Mouse (Mus musculus) adrenal gland (tissue): ENCODE measurements around the gene Chd9.
"Not testable (repeated sequence)": the region's sequence is repeated elsewhere in the genome, so short reads cannot be mapped to it uniquely, and the experiment has no call there.

Source experiments
- intact Hi-C: fragments of 180-260 bp; cut with DNase I; formaldehyde crosslinking; loops from one replicate; pipeline ENCODE4 v1.15.1; 2025

The Chd9 gene

DNA sequence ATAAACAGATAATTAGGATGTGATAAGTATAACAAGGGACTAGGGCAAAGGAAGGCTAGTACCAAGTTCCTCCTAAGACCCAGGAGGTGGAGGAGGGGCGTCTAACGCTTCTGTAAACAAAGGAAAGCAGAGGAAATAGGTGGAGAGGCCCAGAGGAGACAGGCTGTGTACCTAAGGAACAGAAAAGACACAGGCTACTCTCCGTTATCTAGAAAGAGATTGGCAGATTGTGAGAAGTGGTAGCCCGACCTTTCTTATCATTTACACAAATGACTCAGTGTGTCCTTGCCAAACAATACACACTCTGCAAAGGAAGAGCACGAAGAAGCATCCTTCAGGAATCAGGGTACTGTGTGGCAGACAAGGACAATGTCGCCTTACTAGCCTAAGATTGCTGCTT lies 70.4 kb downstream of the Chd9 start:
- intact Hi-C loops = no loop called here

DNA sequence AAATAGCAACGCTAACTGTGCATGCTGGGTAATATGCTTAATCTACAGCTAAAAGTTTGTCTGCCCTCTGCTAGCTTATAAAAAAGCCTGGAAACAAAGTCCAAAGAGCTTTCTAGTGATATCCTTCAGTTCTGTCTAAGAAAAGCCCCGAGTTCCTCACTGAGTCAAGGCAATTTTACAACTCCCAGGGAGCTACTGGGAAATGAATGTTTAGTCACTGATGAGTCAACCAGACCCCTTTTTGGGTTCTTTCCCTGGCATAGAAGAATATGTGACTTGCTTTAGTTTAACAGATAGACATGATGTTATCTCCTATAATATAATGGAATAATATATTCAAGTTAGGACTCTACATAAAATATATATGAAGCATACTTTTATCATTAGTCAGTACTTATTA lies 73.8 kb downstream of the Chd9 start:
- intact Hi-C loops = no loop called here

DNA sequence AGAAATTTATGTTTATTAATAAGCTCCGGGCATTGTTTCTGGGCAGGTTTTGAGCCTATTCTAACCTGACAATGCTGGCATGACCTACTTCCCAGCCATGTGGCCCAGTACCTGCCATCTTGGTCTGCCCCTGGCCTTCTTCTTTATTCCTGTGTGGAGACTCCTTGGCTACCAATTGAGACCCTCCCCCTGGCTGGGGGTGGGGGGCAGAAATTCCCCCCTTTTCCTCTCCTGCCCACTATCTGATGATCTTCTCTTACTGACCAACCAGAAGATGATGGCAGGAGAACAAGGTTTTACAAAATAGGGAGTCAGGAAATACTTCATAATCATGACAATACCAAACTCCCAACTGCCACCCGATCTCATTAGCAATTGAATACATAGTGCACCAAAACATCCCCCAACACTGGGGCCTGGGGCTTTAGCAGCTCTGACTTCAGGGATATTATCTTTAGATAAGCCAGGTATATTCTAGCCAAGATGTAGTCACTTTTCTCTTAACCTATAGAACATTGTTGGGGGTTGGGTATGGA lies 76.1 kb downstream of the Chd9 start:
- intact Hi-C loops = no loop called here

GRCm38 (mm10) chr8:90906922-90907321 lies 78.8 kb downstream of the Chd9 start:
- intact Hi-C loops = loop anchor here (5.0 kb wide), 2 partner anchors 50 to 80 kb away; partner anchors contain the start of gene Chd9

DNA sequence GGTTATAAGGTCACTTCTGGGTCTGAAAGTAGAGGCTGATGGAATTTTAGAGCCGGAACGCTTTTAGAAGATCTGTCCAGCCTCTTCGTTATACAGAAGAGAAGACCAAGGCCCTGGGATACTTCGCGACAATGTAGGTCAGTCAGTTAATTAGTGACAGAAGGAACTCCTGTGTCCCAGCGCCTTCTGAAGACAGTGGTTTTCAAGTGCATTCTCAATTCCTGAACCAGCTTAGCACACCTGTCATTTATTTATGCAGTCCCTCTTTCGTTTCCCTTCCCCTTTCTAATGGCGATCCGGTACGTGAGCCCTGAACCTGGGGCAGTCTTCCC lies 79.3 kb downstream of the Chd9 start:
- intact Hi-C loops = loop anchor here (5.0 kb wide), 2 partner anchors 50 to 80 kb away; partner anchors contain the start of gene Chd9

GRCm38 (mm10) chr8:90907848-90908551 lies 79.8 kb downstream of the Chd9 start:
- intact Hi-C loops = loop anchor here (5.0 kb wide), 2 partner anchors 49 to 81 kb away; partner anchors contain the start of gene Chd9

GRCm38 (mm10) chr8:90908580-90909471 lies 80.7 kb downstream of the Chd9 start:
- intact Hi-C loops = loop anchor here (5.0 kb wide), 2 partner anchors 48 to 82 kb away; partner anchors contain the start of gene Chd9

- intact Hi-C loops = no loop called here
These were observed 95.2 kb downstream of the Chd9 start for GRCm38 (mm10) chr8:90923158-90923905.

GRCm38 (mm10) chr8:90928412-90928811 lies 100.3 kb downstream of the Chd9 start:
- intact Hi-C loops = no loop called here

- intact Hi-C loops = not testable (repeated sequence)
These were observed 102.0 kb downstream of the Chd9 start for GRCm38 (mm10) chr8:90930125-90930524.

GRCm38 (mm10) chr8:90932934-90933333 lies 104.8 kb downstream of the Chd9 start:
- intact Hi-C loops = no loop called here

DNA sequence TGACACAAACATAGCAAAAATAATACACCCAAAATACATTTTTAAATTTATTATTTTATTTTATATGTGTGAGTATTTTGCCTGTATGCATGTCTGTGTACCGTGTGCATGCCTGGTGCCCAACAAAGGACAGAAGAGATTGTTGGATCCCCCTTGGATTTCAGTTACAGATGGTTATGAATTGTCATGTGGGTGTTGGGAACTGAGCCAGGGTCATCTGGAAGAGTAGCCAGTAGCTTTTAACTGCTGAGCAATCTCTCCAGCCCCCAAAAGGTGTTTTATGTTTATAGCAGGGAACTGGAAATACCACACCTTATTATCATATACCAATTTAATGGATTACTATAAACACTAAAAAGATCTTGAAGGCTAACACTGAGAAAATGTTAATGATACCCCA lies 106.6 kb downstream of the Chd9 start:
- intact Hi-C loops = loop anchor here (5.0 kb wide), 1 partner anchor 107 kb away; the partner anchor contains the start of gene Chd9

GRCm38 (mm10) chr8:90936840-90937239 lies 108.7 kb downstream of the Chd9 start:
- intact Hi-C loops = loop anchor here (5.0 kb wide), 1 partner anchor 110 kb away; the partner anchor contains the start of gene Chd9

DNA sequence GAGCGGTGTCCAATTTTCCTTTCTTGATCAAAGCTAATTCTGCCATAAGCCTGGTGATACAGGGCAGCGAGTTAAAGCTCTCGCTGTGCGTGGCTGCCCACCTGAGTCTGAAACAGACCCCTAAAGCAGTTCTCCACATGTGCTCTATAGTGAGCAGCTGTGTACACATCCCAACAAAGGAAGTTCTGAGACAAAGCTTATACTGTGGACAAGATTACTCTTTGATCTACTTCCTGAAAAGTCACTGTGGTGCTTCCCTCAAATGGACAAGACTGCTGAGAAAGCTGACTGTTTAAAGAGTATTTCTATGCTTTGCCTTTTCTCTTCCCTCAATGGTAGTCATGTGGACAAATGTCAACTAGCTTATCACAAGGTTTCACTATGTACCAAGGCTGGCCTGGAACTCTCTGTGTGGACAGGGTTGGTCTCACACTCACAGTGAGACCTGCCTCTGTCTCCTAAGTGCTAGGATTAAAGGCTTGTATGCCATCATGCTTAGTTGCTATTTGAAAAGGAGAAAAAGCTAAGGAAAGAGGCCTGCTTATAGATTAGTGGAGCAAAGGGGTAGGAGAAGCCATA lies 110.3 kb downstream of the Chd9 start:
- intact Hi-C loops = loop anchor here (5.0 kb wide), 1 partner anchor 111 kb away; the partner anchor contains the start of gene Chd9

DNA sequence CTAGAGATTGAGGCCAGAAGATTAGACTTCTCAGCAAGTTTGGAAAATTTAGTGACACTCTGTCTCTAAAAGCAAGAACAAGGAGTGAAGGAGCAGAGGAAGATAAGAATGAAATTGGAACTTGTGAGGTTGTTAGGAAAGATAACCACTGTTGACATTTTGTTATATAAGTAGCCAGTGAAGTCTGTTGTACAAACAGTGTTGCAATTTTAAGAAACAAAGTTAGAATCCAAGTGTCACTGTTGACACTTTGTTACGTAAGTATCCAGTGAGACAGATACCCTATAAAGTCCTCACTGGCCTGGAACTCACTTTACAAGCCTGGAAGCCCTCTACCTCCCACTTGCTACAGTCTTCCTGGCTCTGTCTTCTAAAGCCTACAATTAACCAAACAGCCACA lies 111.7 kb downstream of the Chd9 start:
- intact Hi-C loops = loop anchor here (5.0 kb wide), 1 partner anchor 113 kb away; the partner anchor contains the start of gene Chd9

GRCm38 (mm10) chr8:90943770-90944169 lies 115.6 kb downstream of the Chd9 start:
- intact Hi-C loops = no loop called here

DNA sequence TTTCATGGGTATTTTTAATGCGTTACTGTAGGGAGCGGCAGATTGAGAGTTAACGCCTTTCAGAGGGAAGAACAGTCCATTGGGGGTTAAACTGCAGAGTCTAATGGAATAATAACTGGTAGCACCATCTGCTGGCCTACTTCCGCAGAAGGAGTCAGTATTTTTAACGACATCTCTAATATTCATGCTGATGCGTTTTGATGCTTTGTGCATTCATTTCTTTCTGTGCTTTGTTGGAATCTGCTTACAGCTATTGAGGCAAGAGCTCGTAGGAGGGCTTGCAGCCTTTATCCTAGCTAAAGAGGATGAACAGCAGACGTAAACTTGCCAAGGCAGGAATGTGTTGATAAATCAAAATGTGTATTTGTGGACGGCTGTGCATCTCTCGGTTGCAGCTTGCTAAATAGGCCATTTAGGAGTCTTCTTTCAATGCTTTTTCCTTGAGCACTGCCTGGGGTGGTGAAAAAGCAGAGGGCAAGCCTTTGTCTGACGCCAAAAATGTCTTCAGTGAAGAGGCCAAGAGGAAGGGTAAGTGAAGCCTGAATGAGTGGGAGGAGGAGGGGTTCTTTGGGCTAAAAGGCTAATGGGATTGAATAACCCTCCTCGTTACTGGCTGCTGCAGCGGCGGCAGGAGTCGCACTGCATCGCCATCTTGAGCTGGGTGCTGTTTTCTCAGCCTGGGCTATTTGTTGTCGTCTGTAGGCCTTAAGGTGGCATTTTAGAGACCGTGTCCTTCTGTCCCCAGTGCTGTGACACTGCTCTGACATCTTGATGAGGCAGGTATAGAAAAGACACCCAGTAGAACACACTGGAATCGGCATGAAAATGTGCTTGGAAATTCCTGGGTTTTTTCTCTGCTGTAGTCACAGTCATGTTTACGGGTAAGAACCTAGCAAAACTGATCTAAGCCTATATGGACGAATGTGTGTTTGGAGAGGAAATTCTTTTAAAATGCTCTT lies 126.9 kb downstream of the Chd9 start:
- intact Hi-C loops = loop anchor here (5.0 kb wide), 2 partner anchors 48 to 128 kb away; partner anchors contain the start of gene Chd9

DNA sequence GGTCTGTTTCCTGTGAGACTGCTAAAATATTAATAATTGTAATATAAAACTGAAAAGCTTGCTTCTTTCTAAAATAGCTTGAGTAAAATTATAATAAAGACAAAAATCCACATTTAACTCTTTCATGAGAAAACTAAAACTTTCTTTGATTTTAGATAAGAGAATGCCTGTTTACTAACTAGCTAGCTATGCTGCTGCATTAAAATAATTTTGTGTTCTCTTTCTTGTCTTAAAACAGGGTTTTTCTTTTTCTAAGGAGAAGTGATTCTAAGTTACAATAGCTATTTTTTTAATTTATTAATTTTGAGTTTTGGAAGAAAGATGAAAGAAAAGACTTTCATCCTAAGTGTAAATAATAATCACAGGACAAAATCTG lies 127.6 kb downstream of the Chd9 start:
- intact Hi-C loops = loop anchor here (5.0 kb wide), 1 partner anchor 48 kb away; no protein-coding TSS in a partner anchor

DNA sequence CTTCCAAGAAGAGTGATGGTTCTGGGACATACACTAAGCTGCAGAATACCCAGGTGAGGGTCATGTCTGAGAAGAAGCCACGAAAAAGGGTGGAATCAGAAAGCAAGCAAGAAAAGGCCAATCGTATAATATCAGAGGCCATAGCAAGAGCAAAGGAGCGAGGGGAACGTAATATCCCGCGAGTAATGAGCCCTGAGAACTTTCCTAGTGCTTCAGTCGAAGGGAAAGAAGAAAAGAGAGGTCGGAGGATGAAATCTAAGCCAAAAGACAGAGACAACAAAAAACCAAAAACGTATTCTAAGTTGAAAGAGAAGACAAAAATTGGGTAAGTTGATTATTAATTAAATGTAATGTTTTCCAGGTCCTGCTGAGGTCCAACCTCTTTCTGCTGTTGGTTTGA lies 128.2 kb downstream of the Chd9 start:
- intact Hi-C loops = loop anchor here (5.0 kb wide), 1 partner anchor 49 kb away; no protein-coding TSS in a partner anchor
